Mouse (Mus musculus) frontal cortex, adult (tissue): Measurements from ENCODE around the gene Arhgef17.

ENCODE experiments used
- ATAC-seq: cut with Nextera tagmentation; 2 replicates; pipeline ENCODE4 v1.9.2; 2017; ENCODE audit warnings: mild to moderate bottlenecking, moderate library complexity, mixed read lengths; ENCODE audit not compliant: low TSS enrichment

The Arhgef17 gene

GRCm38 (mm10) chr7:100941169-100941568 is 9.3 kb upstream of the Arhgef17 start:
- ATAC-seq = no peak

- no peak for ATAC-seq
These were observed 6.2 kb upstream of the Arhgef17 start for GRCm38 (mm10) chr7:100938106-100938505.

- ATAC-seq = no peak
These were observed 5.6 kb upstream of the Arhgef17 start for GRCm38 (mm10) chr7:100937481-100937880.

GRCm38 (mm10) chr7:100933520-100933919 is 1.6 kb upstream of the Arhgef17 start:
- ATAC-seq = no peak

- peak; percentile 55; the same call in 1 of the 2 replicates for ATAC-seq
These were observed 637 bp upstream of the Arhgef17 start for GRCm38 (mm10) chr7:100932481-100933007.

GRCm38 (mm10) chr7:100931316-100931925 is 486 bp downstream of the Arhgef17 start:
- ATAC-seq = no peak

GRCm38 (mm10) chr7:100930619-100931315 is 1.1 kb downstream of the Arhgef17 start:
- ATAC-seq = no peak

- ATAC-seq = no peak
These were observed 2.1 kb downstream of the Arhgef17 start for GRCm38 (mm10) chr7:100929639-100930303.

- no peak for ATAC-seq
These were observed 3.5 kb downstream of the Arhgef17 start for GRCm38 (mm10) chr7:100928456-100928855.

GRCm38 (mm10) chr7:100927287-100928000 is 4.5 kb downstream of the Arhgef17 start:
- no peak for ATAC-seq

- peak; percentile 32 for ATAC-seq
These were observed 5.5 kb downstream of the Arhgef17 start for GRCm38 (mm10) chr7:100926311-100926923.

- ATAC-seq = no peak
These were observed 7.0 kb downstream of the Arhgef17 start for GRCm38 (mm10) chr7:100924674-100925445.

GRCm38 (mm10) chr7:100924200-100924599 is 7.7 kb downstream of the Arhgef17 start:
- peak; percentile 24; the same call in 1 of the 2 replicates for ATAC-seq

GRCm38 (mm10) chr7:100922907-100923306 is 9.0 kb downstream of the Arhgef17 start:
- no peak for ATAC-seq

- no peak for ATAC-seq
These were observed 10.6 kb downstream of the Arhgef17 start for GRCm38 (mm10) chr7:100921289-100921688.

- no peak for ATAC-seq
These were observed 12.1 kb downstream of the Arhgef17 start for GRCm38 (mm10) chr7:100919809-100920107.

GRCm38 (mm10) chr7:100919006-100919808 is 12.7 kb downstream of the Arhgef17 start:
- no peak for ATAC-seq

GRCm38 (mm10) chr7:100918176-100918575 is 13.7 kb downstream of the Arhgef17 start:
- ATAC-seq = no peak

GRCm38 (mm10) chr7:100917751-100918150 is 14.2 kb downstream of the Arhgef17 start:
- ATAC-seq = no peak

- no peak for ATAC-seq
These were observed 15.4 kb downstream of the Arhgef17 start for GRCm38 (mm10) chr7:100916526-100916925.
